Mouse (Mus musculus) urinary bladder, postnatal 14 days (tissue): ENCODE measurements around the gene Scn10a.

Experiments used
- DNase-seq: peaks from one replicate; pipeline ENCODE4 v3.0.0; 2021; ENCODE audit warnings: low spot score

The Scn10a gene

DNA sequence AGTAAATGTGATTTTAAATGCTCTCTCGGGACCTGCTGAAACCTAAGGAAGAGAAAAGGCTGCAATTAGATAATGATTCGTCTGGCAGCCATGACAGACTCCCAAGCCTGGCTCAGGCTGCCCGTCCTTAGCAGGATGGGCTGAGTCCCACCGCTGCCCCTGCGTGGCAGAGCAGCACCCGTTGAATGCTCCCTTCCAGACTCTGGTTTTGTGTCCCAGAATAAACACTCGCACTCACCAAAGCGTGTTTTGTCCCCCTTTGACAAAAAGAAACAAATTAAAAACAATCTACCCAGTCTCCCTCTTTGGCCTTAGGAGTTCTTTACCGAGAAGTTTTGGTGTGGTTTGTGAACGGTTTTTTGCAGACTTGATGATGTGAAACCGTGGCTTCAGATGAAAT lies at the start of gene Scn10a:
Scn10a (minus strand) TSS at position 101 of the 400 bp plus-strand sequence.
- no peak for DNase-seq

DNA sequence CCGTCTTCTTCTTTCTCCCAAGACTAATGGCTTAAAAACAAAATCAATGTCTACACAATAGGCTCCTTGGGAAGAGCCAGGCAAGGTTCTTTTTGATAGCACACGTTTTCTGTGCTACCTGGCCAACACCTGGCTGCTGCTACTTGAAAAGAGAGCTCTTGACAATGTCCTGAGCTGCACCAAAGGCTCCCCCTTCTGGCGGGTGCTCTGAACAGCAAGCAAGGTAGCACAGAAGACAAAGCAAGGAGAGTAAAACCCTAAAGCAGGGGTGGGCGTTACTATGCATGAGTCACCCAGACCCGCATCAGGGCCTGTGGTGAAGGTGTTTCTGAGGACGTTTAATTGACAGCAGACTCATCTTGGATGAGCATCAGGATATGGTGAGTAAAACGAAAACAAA lies 49.5 kb upstream of the Scn10a start:
- no peak for DNase-seq

DNA sequence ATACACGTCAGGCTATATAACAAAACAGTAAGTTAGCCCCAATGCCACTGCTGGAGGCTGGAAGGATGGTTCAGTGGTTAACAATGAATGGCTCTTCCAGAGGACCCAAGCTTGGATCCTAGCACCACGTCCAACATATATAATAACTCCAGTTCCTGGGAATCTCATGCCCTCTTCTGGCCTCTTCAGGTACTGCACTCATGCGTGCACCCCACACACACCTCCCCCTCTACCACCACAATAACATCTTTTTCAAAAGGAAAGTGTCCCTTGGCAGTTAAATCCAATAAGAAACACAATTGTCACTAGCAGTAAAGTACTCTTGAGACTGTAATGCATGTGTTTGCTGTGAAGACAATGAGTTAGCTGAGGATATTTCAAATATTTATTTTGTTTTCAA lies 41.1 kb upstream of the Scn10a start:
- no peak for DNase-seq

DNA sequence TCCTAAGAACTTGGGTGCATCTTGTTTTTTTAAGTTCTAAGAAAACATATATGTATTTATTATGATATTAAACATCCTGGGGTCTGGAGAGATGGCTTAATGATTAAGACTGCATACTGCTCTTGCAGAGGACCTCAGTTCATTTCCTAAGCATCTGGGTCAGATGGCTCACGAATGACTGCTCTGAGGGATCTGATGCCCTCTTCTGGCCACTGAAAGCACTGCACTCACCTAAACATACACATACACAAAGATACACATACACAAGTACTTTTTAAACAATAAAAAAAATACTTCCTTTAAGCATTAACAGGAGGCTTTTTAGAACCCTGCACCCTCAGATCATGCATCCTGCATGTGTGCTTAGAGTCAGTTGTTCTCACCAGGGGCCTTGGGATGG lies 40.3 kb upstream of the Scn10a start:
- no peak for DNase-seq

DNA sequence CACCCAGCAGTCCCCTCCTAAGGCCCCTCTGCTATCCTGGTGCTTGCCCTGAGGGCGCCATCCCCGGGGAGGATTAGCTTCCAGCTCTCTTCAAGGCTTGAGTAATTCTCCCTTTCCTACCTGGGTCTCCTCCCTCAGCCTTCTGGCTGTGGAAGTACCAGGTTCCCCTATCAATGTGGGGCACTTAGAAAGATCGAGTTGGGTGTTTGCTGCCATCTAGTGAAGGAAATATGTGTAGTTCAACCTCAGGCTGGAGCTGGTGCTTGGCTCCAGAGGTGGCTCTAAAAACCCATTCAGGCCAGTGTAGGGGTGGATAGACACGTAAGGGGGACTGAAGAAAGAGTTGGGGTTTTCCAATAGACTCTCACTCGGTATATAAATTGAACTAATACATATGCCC lies 32.4 kb upstream of the Scn10a start:
- no peak for DNase-seq

DNA sequence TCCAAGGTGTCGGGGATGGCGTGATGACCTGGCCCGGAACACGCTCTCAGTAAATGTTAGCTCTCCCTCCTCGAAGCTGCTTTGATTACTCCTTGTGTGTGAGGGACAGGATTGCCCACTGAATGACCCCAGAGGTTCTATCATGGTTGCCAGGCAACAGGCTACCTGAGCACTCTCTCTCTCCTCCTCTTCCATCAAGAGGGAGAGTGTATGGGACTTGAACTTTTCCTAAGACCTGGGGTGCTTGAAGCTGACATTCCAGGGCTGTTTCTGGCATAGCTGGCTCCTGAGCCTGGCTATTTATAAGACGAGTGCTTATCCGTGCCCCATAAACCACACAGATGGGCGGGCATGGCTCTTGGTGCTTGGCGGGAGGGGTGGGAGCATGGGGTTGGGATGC lies 30.0 kb upstream of the Scn10a start:
- DNase-seq: no peak

DNA sequence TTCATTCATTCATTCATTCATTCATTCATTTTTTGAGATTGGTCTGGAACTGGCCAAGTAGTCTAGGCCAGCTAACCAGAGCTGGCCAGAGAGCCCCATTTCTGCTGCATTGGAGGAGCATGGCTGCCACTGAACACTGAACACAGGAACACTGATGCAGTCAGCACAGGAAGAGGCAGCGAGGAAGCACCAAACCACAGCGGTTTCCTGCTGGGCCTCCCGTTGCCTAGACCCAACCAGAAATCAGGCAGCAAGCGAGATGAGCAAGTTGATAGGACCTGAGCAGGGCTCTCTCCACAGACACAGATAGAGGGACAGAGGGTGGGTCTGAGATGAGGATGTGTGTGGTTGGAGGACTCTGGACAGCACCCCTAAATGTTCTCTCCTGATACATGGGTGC lies 24.8 kb upstream of the Scn10a start:
- DNase-seq: no peak

DNA sequence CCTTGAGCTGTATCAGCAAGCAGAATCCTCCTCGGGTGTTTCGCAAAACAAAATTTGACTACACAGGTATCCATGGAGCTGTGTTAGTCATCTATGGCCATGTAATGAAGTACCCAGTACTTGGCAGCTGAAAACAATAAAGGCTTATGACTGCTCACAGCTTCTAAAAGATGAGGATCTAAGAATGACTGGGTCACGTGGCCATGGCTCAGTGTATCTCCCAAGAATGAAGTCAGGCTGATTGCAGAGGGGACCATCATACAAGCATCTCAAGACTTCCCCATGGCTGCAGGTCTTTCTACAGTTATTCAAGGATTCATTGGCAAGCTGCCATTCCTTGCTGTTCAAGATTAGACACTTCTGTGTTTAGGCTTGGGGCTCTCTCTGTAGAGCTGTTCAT lies 24.2 kb upstream of the Scn10a start:
- DNase-seq: no peak

DNA sequence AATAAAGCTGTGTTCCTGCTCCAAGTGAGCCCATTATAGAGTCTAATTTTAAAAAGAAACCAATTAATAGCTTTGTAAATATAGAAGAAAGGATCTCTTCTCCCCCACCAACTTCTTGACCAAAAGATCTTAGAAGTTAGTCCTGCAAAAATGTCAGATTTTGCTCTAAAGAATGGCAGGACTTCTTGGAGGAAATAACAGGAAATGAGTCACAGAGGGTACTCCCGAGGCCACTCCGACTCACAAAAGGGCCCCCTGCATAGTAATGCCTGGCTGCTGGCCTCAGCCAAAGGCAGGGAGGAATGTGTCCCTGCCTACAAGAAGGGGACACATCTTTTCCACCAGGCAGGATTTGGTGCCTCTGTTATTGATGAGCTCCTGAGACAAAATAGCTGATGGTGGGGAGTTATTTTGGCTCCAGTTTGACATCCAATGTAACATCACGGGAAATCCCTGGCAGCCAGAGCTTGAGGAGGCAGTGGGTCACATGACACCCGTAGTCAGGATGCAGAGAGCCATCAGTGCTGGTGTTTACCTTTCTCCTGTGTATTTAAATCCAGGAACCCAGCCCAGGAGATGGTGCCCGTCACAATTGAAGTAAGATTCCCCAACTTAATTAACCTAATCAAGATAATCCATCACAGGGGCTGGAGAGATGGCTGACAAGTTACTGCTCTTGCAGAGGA lies 22.1 kb upstream of the Scn10a start:
- DNase-seq: no peak

DNA sequence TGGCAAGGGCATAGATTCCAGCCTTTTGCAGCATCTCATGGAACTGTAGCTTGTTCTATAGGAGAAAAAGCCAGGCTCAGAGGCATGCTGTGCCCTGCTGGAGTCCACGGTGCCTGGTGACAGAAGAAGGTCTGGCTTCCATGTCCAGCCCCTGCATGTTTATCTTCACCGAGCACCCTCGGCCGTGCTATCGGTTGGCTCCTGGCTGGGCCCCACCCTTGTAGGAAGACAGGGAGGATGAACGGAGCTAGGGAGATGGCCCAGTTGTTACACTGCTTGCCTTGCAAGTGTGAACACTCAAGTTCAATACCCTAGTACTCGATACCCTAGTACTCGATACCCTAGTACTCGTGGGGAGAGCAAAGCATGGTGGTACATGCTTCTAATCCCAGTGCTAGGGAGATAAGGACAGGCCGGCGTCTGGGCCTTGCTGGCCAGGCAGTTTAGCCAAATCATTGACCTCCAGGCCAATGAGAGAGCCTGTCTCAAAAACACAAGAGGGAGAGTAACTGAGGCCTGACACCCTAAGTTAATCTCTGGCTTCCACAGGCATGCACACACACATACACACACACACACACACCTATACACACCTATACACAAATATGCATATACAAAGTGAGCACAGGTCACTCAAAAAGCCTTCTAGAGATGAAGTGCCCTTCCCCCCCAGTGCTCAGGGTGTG lies 9.4 kb upstream of the Scn10a start:
- no peak for DNase-seq

DNA sequence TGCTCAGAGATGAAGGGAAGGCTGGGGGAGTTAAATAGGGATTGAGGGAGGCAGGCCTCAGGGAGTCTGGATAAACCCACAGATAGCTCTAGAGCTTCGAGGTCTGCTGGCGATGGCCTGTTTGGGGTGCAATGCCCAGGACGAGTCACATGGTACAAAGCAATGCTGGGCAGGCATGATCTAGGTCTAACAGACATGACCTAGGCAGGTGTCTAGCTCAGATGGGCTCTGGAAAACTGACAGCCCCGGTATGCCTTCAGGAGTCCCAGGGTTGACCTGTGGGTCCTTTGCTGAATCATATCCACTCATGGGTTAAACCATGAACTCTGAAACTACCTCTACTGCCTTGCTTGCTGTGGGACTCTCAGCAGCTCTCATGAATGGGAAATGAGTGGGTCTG lies 7.9 kb upstream of the Scn10a start:
- no peak for DNase-seq

DNA sequence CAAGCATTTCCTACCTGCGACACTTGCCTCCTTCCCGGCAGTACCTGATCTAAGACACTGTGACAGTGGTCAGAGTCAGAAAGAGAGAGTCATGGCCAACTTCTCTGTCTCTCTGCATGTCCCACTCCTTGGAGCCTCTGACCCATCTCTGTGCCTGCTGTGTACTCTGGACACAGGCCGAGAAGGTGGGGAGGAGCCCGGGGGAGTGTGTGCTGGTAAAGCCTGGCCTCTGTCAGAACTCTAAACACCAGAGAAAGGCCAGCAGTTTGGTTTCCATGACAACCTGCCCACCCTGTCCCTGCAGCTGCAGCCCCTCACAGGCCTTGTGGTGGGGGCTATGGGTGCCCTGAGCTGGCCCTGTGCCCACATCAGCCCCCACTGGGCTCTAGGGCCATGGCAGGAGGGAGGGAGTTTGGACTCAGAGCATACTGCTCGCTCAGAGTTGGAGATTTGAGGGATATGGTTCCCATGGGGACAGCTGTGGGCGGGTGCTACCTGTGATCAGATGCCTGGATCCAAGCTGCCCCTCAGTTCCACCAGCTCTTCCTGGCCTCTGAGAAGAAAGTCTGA lies 6.3 kb upstream of the Scn10a start:
- no peak for DNase-seq

DNA sequence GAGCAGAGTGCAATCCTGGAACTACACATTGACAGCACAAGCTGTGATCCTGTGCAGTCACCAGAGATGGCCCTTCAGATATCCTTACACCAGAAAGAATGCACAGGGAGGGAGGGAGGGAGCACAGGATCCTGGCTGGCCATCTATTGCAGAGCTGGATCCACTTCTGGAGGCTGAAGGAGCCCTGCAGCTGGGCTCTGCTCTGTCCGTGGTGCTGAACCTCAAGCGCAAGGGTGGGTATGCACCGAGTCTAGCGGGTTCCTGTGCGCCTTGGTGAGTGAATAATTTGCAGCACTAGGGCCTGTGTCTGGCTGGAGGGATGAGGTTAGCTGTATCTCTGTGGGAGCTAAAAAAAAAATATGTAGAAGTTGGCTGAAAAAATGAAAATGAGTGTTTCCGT lies 12.4 kb downstream of the Scn10a start:
- DNase-seq: peak; percentile 70

DNA sequence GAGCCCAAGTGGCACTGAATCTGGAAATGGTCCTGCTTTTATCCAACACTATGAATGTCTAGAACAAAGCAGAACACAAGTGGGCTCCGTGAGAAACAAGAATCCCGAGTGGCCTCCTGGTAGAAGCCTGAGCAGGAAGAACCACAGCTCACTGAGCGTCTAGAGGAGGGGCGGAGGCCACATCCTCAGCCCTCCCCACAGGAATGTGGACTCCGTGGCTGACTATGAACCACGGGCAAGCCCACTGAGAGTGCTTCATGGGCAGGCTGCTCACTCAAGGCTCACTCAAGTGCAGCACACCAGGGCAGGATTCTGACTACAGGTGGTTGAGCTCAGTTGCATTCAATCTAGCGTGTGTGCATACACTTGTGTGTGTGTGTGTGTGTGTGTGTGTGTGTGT lies 27.6 kb downstream of the Scn10a start:
- no peak for DNase-seq

DNA sequence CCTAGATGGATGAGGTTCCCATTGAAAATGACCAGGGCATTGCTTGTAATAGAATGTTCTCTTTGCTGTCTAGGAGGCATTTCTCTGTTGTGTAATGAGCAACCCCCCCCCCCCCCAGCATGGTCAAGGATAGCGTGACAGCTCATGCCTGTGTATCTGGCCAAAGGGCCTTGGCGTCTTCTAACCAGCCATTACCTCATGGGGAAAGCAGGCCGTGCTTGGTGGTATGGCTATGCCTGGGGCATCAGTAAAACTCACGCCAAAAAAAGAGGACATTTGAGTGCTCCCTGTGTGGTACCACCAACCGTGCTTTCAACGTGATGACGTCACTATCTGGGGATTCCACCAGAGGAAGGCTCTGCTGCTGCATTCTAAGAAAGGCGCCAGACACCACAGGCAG lies 28.1 kb downstream of the Scn10a start:
- DNase-seq: no peak

DNA sequence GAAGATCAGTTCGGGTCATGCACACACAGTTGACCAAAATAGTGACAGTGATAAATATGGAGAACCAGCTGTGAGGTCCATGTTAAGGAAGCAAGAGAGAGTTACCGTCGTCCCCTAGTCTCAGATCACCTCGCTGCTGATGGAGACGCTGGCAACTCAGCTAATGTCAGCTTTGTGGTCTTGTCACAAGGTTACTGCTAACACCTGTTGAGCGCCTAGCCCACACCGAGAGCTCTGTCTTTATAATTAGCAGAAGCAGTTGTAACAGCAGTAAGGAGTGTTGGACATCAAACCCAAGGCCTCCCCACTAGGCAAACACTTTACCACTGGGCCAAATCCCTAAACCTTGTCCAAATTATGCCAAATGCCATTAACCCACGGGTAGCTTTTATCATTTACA lies 31.2 kb downstream of the Scn10a start:
- DNase-seq: no peak

DNA sequence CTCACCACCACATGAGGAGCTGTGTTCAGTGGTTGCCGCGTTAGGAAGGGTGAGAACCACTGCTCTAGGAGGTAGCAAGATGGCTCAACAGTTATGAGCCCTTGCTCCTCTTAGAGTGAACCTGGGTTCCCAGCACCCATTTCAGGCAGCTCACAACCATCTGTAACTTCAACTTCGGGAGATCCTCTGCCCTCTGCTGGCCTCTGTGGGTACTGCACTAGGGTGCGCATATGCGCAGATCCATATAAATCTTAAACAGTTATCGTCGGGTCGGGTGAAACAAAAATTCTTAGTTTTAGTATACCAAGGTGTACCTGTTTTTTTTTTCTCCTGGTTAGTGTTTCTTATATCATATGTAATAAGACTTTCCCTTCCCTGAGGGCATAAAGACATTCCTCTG lies 32.9 kb downstream of the Scn10a start:
- DNase-seq: no peak

DNA sequence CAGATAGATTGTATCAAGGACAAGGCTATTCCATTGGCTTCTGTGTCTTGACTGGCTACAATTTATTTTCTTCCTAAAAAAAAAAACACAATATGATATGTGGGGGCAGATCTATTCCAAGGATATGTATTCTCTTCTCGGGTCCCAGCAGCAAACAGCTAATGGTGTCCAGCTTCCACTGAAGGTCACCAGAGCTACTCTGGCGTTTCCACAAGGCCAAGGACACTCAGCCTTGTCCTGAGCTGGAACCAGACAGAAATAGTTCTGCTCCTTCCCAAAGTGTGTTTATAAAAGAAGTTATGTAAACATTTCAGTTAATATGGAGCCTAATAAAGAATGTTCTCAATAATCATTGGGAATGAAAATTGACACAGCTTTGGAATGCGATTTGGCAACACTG lies 38.2 kb downstream of the Scn10a start:
- DNase-seq: no peak

DNA sequence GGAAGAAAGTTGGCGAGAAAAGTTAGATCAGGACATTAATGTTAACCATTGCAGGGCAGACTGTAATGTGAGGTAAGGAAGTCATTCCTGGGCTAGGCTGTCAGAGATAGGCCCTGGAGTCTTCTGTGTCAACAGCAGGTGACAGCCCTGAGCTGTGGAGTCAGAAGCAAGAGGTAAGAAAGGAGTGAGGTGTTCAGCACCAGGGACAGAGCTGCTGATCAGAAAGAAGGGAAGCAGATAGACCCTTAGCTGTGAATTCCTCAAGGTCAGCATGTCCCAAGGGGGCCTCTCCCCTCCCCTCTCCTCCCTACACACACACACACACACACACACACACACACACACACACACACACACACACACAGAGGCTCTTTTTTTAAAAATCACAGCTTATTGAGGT lies 55.0 kb downstream of the Scn10a start:
- DNase-seq: no peak

DNA sequence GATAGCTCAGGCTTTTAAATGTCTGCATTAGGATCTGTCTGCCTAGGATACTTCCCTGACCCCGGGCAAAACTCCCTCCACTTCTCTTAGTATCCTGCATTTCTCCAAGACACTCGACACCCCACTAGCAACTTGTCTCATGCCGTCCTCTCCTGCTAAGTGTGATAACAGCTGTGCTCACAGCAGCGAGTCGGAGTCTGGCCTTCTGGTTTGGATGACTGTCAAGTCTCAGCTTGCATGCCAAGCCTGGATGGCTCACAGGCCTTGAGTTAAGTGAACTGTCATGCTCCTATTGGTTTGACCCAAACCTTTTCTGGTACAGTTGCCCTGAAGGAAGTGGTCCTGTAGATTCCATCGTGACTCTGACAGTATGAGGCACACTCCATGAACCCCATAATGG lies 63.0 kb downstream of the Scn10a start:
- DNase-seq: no peak

DNA sequence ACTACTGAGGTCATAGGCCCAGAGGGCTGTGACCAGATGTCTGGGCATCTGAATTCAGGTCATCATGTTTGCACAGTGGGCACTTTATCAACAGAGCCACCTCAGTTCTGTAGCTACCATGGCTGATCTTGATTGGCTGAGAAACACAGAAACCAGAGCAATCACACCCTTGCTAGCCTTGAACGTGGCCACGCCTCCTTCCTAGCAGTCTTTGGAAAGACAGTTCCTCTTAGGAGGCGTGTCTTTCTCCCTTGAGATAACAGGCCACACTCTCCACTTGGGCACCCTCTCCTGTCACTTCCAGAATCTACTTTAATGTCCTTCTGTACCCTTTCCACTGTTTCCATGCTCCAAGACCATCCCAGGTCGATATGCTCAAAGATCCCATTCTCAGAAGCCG lies 65.4 kb downstream of the Scn10a start:
- no peak for DNase-seq

DNA sequence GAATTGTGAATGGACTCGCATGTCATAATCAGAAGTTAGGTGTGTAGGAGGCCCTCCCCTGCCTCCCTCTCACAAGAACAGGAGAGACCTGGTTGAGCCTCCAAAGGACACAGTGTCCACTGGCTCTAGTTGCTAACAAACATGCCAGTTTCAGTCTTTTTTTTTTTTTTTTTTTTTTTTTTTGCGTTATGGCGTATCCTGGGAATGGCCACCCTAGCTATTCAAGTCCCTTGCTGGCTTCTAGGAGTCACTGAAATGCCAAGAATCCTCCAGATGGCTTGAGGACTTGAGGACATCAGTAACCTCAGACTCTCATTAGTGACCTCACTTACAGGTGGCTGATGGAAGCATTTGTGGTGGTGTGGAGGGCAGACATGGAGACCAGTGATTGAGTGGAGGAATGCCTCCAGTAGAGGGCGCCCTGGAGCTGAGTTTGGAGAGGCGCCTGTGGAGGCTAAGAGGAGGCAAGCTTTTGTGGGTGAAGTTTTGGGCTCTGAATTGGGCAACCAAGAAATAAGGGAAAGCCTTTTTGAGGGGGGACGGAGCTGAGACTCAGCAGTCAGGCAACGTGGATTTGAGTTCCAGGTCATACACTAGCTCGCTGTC lies 72.1 kb downstream of the Scn10a start:
- peak; percentile 30 for DNase-seq

DNA sequence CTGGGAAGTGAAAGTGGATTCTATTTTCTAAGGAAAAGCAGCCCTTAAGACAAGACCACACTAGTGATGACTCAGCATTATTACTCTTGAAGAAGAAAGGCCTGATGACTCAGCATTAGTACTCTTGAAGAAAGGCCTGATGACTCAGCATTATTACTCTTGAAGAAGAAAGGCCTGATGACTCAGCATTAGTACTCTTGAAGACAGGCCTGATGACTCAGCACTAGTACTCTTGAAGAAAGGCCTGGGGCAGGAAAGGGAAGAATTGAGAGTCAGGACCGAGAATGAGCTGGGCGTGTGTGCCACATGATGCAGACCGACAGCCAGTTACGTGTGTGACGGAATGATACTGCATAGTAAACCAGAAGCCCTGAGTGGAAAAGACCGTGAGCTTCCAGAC lies 77.1 kb downstream of the Scn10a start:
- DNase-seq: no peak
